Mouse (Mus musculus) adrenal gland, adult 2 months (tissue): ENCODE measurements around the gene Cdk5r1. TPM values are rescaled to one million over a fixed set of nuclear protein-coding genes. Genes with fewer than 3 reads are reported as not detected.
A peak's percentile ranks its signal among the peaks of the same experiment; 100 is the strongest.

Source experiments
- DNase-seq: peaks from one replicate; pipeline ENCODE4 v3.0.0; 2021
- polyA plus RNA-seq: library from polyadenylated mRNA; depleted of rRNA; stranded (reverse); fragments of >200 nt; gene quantifications from 2 replicates; pipeline ENCODE4 v1.2.3, GENCODE M21; 2012
- total RNA-seq, 2 experiments: library from RNA; stranded (reverse); gene quantifications; 2 replicates each; pipeline ENCODE4 v1.2.3; 2021

The Cdk5r1 gene
- total and polyA plus RNA-seq, 3 experiments, result 1.5 to 5.8 (median 3.1) TPM

DNA sequence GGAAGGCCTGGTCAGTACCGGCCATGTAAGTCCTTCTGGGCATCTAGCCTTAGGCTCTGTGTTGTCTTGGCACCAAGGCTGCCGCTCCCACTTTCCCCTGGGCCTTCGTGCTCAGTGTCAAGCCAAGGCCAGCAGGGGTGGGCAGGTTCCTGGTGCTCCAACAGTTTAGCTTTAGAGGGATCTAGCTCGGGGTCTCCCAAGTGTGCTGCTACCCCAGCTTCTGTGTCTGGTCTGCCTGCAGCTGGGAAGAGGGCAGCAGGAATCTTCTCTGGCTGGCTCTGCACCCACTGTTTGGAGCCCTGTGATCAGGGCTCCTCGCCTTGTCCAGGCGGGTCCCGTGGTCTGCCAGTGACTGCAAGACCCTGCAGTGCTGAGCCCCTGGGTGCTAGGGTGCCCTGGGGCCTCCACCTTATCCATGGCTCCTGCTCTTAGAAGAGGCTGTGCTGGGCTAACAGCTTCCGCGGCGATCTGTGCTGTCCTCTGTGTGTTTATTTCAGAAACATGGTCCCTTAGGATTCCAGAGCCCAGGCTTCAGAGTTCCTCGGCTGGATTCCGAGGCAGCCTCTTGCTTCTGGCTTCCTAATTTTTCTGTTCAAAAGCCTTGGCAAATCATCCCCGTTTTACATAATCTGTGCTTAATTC, 4.7 kb downstream of the Cdk5r1 start:
- DNase-seq, result no peak

DNA sequence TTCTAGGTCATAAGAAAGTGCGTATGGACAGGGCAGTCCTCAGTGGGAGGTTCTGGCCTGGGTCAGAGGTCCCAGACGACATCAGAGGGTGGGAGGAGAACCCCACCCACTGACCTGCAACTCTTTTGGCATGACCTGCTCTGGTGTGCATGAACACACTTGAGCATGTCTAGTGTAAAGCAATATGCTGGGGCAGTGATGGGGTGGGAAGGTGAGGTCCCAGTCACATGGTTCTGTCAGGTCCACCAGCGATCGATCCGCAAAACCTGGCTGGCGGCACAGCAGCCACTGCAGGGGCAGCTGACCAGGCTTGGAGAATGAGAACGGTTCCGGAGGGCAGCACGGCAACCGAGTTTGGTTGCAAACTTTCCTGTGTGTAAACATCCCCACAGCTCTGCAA, 5.5 kb downstream of the Cdk5r1 start:
- no peak for DNase-seq

DNA sequence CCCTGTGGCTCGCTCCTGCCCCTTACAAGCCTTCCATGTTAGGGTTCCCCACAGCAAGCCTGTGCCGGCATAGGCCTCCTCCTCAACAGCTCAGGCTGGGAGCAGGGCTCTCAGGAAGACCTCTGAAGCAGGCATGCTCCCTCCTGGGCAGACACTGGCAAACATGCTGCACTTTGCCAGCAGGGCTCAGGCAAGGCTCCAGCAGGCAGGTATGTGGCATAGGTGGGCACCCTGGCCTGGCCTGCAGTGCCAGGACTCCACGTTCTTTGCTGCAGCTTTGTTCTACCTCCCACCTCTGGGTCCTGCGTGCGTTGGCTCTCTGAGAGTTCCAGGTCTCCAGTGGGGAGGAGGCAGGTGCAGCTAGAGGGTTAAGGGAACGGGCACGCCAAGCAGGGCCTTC, 6.1 kb downstream of the Cdk5r1 start:
- DNase-seq, result no peak

DNA sequence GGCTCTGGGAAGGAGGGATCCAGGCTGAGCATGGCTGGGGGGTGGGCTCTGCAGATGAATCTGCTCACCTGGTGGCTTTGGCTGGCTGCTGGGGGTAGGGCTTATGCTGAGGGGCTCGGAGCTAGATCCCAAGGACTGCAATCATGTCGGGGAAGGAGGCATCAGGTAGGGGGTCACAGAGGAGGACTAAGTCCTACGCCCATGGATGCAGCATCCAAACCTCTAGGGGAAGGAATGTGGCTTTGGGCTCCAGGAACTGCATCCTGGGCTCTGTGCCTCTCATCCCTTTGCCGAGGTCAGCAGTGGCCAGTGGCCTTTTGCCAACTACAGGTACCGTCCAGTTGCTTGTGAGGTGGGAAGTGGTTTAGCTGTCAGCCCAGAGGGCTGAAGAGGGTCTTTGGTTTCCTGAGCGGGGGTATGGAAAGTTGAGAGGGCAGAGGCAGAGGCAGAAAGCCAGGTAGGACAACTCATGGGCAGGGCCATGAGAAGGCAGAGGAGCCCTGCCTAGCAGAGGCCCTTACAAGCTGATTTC, 6.8 kb downstream of the Cdk5r1 start:
- no peak for DNase-seq

DNA sequence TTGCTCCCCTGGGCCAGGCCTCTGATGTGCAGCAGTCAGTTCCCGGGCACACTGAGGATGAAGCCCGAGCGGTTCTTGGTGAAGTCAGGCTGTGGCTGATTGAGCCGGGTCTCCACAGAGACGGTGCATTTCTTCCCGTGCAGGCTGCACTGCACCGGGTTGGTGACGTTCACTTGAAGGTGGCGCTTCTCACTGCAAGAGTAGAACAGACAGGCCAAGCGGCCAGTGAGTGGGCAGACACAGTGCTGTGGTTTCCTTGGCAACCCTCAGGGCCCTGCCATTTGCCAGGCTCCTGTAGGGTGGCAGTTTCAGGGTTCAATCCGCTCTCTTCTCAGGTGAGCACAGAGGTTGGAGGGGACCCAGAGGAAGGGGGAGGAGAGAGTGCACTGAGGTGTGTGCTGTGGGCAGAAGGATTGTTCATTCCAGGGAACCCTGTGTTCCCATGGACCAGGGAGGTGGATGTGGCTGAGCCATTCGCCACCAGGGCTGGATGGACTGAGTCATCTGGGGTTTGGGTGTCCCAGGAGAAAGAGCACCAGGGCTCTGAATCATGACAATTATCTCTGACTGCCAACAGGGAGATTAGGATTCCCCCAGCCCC, 7.5 kb downstream of the Cdk5r1 start:
- DNase-seq, result peak; percentile 37

DNA sequence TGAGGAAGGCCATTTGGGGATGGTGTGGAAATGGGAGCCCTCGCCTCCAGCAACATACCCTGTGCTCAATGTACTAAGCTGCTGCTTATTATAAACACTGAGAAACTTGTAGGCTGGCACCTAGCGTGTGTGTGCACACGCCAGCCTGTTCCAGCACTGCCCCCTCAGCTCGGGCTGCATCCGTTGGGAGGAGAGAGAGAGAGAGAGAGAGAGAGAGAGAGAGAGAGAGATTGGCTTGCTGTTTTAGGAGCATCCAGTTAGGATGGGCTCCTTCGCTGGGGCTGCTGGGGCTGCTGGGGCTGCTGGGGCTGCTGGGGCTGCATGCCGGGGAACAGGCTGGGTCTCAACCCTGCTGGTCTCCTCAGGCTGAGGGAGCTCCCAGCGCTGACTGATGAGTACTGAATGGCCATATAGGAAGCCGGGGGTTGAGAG, 8.3 kb downstream of the Cdk5r1 start:
- no peak for DNase-seq

DNA sequence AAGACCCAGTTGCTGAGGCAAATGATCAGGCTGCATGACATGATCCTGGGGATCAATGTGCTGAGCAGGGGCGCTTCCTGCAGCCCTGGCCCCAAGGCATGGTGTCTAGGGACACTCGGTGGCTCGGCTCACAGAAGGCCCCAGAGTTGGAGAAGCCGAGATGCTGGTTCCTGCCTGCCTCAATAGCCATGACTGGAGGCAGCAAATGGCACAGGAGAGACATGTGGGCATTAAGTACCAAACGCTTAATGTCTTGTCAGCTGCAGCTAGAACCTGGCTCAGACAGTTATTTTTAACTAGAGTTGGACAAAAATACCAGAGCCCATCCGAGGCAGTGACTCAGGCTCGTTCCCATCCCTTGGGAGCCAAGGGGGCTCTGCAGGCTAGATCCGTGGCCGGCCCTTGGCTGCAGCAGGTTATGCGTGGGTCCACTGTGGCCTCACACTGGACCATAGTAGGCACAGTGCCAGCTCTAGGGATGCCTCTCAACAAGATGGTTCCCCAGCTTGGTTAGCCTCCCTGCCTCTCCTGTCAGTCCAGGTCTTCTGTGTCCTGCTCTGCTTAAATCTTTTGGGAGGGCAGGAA, 8.9 kb downstream of the Cdk5r1 start:
- DNase-seq, result no peak

DNA sequence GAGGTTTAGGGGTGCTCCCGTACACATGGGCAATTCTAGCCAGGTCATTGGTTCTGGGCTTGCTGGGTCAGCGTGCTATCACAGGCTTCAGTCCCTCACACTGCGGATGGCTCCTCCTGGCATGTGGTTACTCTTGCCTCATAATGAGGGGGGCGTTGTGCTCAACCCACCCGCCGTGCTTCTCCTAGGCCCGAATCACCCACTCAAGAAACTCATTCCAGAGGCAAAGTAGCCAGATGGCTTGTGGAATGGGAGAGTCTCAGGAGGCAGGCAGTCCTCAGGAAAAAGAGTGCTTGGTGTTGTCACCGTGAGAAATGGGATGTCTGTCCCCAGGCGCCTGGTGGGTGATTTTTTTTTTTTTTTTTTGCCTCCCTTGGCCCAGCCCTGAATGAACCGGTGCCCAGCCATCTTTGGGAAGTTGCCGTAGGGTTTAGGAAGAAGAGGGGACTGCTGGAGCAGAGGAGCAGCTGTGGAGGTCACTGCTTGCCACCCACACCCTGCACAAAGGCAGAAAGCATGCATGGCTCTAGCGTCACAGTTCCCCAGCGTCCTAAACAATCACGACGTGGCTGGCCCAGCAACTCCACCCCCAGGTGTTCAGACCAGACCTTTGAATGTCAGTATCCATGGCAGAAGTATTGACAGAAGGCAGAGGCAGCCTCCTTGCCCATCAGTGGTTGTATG, 11.2 kb downstream of the Cdk5r1 start:
- DNase-seq, result no peak

DNA sequence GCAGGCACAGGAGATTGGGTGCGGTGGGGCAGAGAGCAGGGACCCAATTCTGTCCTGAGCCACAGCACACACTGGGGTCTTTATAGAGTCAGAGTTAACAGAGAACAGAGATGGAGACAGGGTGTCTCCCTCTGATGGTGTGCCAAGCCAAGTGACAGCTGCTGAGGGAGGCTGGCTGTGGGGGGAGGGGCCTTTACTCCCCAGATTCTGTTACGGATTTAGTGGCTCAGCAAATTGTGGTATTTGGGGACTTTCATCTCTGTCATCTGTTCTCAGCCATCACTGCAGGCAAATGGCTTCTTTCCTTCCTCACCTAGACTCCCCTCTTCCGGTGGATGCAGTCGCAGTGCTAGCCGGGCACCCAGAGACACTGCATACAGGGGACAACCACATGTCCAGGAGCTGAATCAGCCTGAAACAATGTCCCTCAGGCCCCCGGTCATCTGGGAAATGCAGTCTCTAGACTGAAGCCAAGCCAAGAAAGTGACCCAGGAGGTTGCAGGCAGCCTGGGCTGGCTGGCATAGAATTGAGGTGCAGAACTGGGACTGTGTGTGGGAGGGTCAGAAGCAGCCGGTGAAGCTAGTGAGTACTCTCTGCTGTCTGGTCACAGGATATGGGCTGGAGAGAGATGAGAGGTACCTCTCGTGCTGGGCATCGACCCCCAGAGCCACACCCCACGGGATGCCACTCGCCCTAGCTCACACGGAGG, 12.5 kb downstream of the Cdk5r1 start:
- no peak for DNase-seq

DNA sequence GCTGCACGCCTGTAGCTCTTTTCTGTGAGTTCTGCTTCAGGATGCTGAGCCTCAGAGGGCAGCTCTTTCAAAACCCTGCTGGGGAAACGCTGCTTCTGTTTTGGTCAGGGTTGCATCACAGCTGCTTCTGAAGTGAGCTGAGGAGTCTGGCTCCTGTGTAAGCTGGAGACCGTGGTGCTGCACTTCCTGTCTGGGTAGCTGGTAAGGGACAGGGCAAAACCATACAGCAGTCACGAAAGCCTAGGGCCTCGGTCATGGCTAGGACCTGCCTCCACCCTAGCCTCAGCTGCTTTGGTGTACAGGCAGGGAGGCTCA, 13.0 kb downstream of the Cdk5r1 start:
- no peak for DNase-seq

DNA sequence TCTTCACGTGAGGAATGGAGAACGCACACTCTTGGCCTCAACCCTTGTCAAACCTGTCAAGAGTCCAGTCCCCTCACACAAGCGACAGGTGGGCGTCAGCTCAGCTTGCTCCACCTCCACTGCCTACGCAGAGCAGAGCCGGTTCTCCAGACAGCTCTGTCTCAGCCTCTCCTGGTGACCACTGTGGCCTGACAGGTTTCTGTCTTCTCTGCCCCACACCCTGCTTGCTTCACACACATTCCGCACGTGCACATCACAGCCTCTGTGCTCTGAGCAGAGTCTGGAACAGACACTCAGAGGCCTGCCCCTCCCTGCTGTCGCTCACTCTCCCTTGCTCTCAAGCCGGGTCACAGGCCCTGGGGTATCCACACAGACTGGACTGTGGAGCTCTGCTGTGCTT, 14.0 kb downstream of the Cdk5r1 start:
- DNase-seq, result no peak

DNA sequence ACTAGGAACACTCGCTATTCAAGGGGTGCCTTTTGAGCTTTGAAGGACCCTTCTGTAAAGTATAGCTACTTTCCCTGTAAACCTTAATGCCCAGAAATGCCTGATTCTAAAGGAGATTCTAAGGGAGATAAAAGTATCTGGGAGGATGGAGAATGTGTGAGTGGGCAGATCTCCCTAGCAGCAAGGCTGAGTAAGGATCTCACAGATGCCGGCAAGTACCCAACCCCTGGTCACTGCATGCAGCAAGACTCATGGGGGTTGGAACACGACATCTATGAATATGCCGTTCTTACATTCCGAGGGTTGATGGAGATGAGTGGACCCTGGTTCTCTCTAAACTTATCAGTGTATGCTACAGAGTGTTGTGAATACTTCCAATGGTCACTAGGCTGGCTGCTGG, 16.4 kb downstream of the Cdk5r1 start:
- no peak for DNase-seq

DNA sequence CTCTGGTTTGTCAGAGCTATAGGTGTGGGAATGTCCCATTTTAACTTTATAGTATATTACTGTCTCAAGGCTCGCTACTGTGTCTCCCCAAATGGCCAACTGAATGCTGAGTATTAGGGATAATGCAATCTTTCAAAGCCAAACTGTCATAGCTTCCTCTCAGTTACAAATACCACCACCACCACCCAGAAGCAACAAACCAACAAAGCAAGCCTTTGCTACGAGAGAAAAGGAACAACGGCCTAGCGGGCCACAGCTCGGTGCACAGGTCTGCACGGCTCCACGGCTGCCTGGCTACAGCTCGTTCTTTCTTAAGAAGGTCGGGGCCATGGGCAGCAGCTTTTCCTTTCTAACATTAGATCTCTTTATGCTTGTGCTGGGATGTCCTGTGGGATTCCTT, 18.0 kb downstream of the Cdk5r1 start:
- no peak for DNase-seq

DNA sequence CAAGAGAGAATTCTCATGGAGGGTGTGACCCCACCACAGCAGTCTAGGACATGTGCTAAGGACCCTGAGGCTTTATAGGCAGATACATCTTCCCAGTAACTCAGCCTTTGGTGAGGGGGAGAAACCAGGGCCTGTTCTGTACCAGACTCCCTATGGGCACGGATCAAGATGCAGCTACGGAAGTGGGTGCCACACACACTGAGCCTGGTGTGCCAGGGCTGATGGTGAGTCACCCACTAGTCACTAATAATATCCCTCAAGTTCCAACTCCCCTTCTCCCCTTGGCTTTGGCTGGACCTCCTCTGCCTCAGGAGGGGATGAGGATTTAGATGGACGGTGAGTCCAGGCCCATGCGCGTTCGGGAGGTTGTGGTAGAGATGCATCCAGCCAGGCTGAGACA, 19.1 kb downstream of the Cdk5r1 start:
- no peak for DNase-seq

DNA sequence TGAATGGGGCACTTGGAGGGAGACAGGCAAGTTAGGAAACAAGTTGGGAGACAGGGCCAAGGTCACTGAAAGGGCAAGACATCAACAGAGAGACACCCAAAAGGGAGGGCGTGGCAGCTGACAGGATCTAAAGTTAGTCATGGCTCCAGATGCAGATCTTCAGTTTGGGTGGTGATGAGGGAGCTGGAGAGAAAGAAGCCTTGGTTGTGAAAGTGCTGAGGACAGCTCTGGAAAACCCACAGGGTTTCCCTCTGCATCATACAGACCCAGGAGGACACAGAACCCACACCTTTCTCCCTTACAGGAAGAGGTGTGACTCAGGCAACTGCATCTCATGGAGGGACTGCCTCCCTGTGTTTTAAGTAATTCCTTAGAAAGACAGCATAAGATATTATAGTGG, 19.8 kb downstream of the Cdk5r1 start:
- DNase-seq, result no peak

DNA sequence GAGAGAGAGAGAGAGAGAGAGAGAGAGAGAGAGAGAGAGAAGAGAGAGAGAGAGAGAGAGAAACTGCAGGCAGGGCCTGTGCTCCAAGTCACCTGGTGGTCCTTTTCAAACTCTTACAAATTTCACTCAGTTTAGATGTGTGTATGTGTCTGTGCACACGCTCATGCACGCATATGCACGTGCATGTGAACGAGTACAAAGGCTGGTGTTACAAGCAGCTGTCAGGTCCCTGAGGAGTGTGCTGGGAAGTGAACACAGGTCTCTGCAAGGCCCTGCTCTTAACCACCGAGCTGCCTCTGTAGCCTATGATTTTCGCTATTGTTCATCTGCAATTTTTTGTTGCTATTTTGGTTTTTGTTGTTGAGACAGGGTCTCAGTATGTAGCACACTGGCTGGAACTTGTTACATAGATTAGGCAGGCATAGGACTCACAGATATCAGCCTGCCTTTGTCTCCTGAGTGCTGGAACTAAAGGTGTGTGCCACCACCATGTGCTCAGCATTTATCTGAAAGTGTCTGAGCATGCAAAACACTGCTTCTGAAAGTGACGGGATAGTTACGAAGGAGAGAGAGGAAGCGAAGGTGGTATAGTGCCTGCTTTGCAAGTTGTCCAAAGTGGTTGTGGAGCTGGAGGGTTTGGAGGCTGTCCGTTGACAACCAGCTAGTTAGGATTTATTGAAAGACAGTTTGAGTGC, 20.5 kb downstream of the Cdk5r1 start:
- no peak for DNase-seq

DNA sequence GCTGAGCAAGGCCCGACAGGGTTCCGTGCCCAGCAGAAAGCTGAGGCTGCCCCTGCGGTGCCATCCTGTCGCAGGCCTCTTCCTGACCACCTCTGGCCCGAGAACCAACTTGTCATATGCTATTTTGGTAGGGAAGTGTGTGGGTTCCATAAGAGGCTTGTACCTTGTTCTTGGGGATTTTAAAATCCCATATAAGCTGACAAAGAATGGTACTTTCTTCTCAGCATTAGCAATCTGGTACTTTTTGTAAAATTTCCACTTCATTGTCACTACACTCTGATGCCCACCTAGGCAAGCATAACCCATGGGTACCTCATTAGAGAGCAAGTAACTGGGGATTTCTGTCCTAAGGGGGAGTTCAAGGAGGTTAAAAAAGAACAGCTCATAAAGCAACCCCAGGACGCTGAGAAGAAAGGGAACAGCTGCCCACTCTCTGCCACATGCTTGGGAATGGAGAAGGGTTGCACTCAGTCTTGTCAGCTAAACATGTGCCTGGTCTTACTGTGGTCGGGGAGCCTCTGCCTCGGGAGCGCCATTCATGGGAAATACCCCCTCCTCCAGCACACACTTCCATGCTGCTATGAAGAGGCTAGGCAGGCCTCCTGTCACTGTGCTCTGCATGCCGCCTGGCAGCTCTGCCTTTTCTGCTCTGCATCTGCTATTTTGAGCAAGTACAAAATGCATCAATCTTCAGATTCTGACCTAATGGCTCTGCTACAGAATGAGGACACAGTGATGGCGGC, 21.7 kb downstream of the Cdk5r1 start:
- no peak for DNase-seq

DNA sequence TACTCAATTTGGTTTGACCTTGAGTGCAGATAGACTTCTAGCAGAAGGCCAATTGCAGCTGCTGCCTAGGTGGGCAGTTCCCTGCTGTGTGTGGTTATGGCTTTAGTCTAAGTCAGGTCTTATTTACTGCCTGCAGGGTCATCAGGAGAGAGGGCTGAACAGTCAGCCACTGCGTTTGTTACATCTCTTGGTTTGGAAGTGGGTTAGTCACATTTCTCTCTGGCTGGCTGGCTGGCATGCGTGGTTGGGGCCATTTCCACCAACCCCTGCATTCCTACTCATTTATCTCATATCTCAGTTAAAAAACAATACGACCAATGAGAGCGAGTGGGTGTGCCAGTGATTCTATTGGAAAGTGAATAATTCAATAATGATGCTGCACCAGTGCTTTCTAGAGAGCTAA, 22.7 kb downstream of the Cdk5r1 start:
- peak; percentile 45 for DNase-seq

DNA sequence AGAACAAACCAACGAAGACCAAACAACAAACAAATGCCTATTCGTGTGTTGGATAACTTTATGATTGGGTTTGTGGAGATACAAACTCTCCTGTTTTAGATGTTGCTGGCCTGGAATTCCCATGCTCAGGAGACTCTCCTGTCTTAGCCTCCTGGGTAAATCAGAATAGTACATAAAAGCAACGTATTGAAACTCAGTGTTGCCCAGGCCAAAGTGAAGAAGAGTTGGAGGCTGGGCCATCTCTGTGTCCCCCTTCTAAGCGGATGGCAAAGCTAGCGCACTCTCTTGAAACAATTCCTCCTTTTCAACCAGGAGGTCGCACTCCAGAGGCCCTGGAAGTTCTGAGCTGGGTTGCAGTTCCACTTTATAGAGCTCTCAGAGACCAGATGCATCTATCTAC, 26.5 kb downstream of the Cdk5r1 start:
- no peak for DNase-seq

DNA sequence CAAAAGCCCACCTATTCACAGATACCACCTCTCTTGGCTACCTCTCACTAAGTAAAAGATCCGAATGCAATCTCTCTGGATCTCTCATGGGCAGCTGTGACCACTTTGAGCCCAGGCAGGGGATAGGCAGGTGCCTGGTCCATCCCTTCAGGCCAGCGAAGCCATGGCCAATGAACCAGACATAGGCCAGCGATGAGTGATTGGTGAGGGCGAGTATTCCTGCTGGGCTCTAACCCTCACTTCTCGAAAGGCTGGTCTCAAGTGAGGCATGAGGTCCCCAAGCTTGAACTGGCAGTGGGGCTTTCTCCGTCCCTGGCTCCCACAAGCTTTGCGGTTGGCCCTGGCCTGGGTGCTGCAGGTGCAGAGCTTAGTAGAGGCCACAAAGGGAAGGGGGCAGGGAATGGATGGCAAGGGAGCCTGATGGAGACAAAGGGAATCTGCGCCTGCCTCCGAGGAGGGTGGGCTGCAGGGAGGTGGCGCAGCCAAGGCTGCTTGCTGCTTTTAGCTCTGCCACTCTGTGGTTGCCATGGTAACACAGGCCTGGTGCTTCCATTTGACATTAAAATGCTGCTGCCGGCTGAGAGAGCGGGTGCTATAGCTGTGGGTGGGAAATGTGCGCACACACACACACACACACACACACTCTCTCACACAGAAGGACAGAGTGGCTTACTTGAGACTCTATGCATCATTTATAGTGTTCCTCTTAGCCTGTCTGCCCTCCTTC, 27.1 kb downstream of the Cdk5r1 start:
- no peak for DNase-seq
